9 mouse cellular contexts compared by ENCODE assay signal in the genomic region with DNA sequence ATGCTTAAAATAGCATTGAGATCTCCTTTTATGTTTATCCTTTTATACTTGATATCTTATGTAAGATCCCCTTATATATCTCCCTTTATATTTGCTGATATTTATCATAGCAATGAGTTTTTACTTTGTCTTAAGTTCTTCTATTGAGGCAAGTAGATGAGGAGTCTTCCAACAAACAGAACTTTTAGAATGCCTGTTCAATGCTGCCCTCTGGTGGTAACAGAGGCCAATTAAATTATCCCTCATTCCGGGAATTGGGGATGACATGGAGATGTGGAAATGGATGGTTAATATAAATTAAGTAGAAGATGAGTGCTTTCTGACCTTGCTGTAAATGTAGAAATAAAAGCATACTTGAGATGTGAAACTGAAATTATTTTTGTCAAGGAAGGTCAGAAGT.
DNase-seq lines count a peak whose midpoint lies in the region; TF ChIP-seq lines count a peak whose summit lies in the region.
"Had no signal": no experiment of that assay in that cellular context is flagged by ENCODE, and none has a peak within 500 bp of the region (broad histone marks: within the 10 kb centered on the region; RNA-seq: fewer than 3 reads in every experiment).

No protein-coding gene starts in this region.

- peak overlapping the region; percentile 77; the same call in 1 of the 2 replicates for H3K27ac ChIP-seq in layer of hippocampus, adult 2 months
- no peak overlapping the region for H3K27ac ChIP-seq in cortical plate, adult 2 months (ENCODE audit: insufficient read depth, low read length)
- H3K27ac ChIP-seq: liver, embryonic 15.5 days had no signal

- peak; percentile 92 for TF ChIP-seq CTCF in layer of hippocampus, adult 2 months (conservative IDR thresholded peaks at IDR 0.05)
- peak; percentile 40; the same call in 1 of the 2 replicates for TF ChIP-seq CTCF in cortical plate, adult 2 months (IDR thresholded peaks at IDR 0.05; ENCODE audit: extremely low read depth, insufficient read depth, low read length)

- peak; percentile 40 for DNase-seq in adrenal gland, adult 2 months
- DNase-seq in adrenal gland, postnatal 25 days: no peak
- DNase-seq in layer of hippocampus, adult 2 months (ENCODE audit: low spot score in 2 of 2): peak; percentile 68 to 82
- DNase-seq in layer of hippocampus, adult 9-11 months: no peak
- DNase-seq in ES-CJ7 (ENCODE audit: low read depth, low spot score): peak; percentile 52
- DNase-seq in layer of hippocampus, adult 9-10 months (ENCODE audit: low spot score): peak; percentile 54
- DNase-seq in skeletal muscle tissue, adult 2 months (ENCODE audit: low read depth, low spot score): peak; percentile 46

- peaks cover 17% of the 10 kb centered on the region for H3K4me1 ChIP-seq in cortical plate, adult 2 months (ENCODE audit: control insufficient read depth, insufficient read depth, low read length)

- TF ChIP-seq POLR2A in cortical plate, adult 2 months (IDR thresholded peaks at IDR 0.05; ENCODE audit: extremely low read depth, insufficient read depth, low read length): no peak

- no peak overlapping the region for H3K4me3 ChIP-seq in layer of hippocampus, adult 2 months
- H3K4me3 ChIP-seq in cortical plate, adult 2 months (ENCODE audit: insufficient read depth, low read length): no peak overlapping the region
- H3K4me3 ChIP-seq: liver, embryonic 15.5 days had no signal

Comparison
In these comparisons a context has a peak if more than half of its experiments do, and no peak if none do; other contexts are left out.
1. DNase-seq: peak in adrenal gland, adult 2 months (single experiment), layer of hippocampus, adult 2 months (2 of 2), ES-CJ7 (single experiment), layer of hippocampus, adult 9-10 months (single experiment) and skeletal muscle tissue, adult 2 months (single experiment); none in adrenal gland, postnatal 25 days (single experiment) and layer of hippocampus, adult 9-11 months (single experiment).